Mouse (Mus musculus): ENCODE results near the gene Stk11. TPM values are rescaled to one million over a fixed set of nuclear protein-coding genes. Genes with fewer than 3 reads are reported as not detected.

The Stk11 gene
- polyA plus RNA-seq, 1 experiment = 70.3 TPM

- TF ChIP-seq CTCF (IDR thresholded peaks at IDR 0.05; ENCODE audit: low read depth, low read length) = no peak
- no peak for TF ChIP-seq EP300 (IDR thresholded peaks at IDR 0.05; ENCODE audit: insufficient read depth, low read depth, low read length)
- no peak for TF ChIP-seq POLR2A (IDR thresholded peaks at IDR 0.05; ENCODE audit: insufficient read depth, low read length)
- Histone ChIP-seq H3K27ac (ENCODE audit: insufficient read depth, low read length) (peak overlapping the region; percentile 40), H3K9ac (ENCODE audit: low read depth, poor library complexity, severe bottlenecking) (peak overlapping the region; percentile 31), H3K36me3 (ENCODE audit: control insufficient read depth, insufficient read depth, low read length, poor library complexity, severe bottlenecking) (peaks cover 15% of the 10 kb centered on the region), H3K4me3 (ENCODE audit: low read depth, low read length) (peak overlapping the region; percentile 75), H3K9me3 (replicated peaks; ENCODE audit: control insufficient read depth, insufficient read depth, low read length, poor library complexity, severe bottlenecking) (no peaks in the 10 kb centered on the region), H3K27me3 (ENCODE audit: control insufficient read depth, insufficient read depth, low read length, poor library complexity, severe bottlenecking) (no peaks in the 10 kb centered on the region), H3K4me1 (ENCODE audit: control insufficient read depth, insufficient read depth, low read length) (peaks cover 11% of the 10 kb centered on the region)
Observed at GRCm38 (mm10) chr10:80160455-80161371, 45.1 kb downstream of the Stk11 start.

GRCm38 (mm10) chr10:80161522-80162242, 46.1 kb downstream of the Stk11 start:
- no peaks in the 10 kb centered on the region for H3K9me3 ChIP-seq (replicated peaks; ENCODE audit: control insufficient read depth, insufficient read depth, low read length, poor library complexity, severe bottlenecking)
- H3K36me3 ChIP-seq (ENCODE audit: control insufficient read depth, insufficient read depth, low read length, poor library complexity, severe bottlenecking) = peaks cover 6% of the 10 kb centered on the region
- TF ChIP-seq EP300 (IDR thresholded peaks at IDR 0.05; ENCODE audit: insufficient read depth, low read depth, low read length) (0 out of 2 replicates have a peak, but pooled peaks have one; percentile 20), CTCF (IDR thresholded peaks at IDR 0.05; ENCODE audit: low read depth, low read length) (no peak)
- H3K27ac ChIP-seq (ENCODE audit: insufficient read depth, low read length) = peak overlapping the region; percentile 62
- H3K9ac ChIP-seq (ENCODE audit: low read depth, poor library complexity, severe bottlenecking) = peak overlapping the region; percentile 31
- no peaks in the 10 kb centered on the region for H3K27me3 ChIP-seq (ENCODE audit: control insufficient read depth, insufficient read depth, low read length, poor library complexity, severe bottlenecking)
- no peak overlapping the region for H3K4me3 ChIP-seq (ENCODE audit: low read depth, low read length)
- peaks cover 12% of the 10 kb centered on the region for H3K4me1 ChIP-seq (ENCODE audit: control insufficient read depth, insufficient read depth, low read length)

- Histone ChIP-seq H3K36me3 (ENCODE audit: control insufficient read depth, insufficient read depth, low read length, poor library complexity, severe bottlenecking) (peaks cover under 1% of the 10 kb centered on the region; the same call in 1 of the 2 replicates), H3K27me3 (ENCODE audit: control insufficient read depth, insufficient read depth, low read length, poor library complexity, severe bottlenecking) (no peaks in the 10 kb centered on the region), H3K9me3 (replicated peaks; ENCODE audit: control insufficient read depth, insufficient read depth, low read length, poor library complexity, severe bottlenecking) (no peaks in the 10 kb centered on the region), H3K4me1 (ENCODE audit: control insufficient read depth, insufficient read depth, low read length) (peaks cover 12% of the 10 kb centered on the region), H3K4me3 (ENCODE audit: low read depth, low read length) (no peak overlapping the region), H3K27ac (ENCODE audit: insufficient read depth, low read length) (no peak overlapping the region), H3K9ac (ENCODE audit: low read depth, poor library complexity, severe bottlenecking) (no peak overlapping the region)
- no peak for TF ChIP-seq POLR2A (IDR thresholded peaks at IDR 0.05; ENCODE audit: insufficient read depth, low read length)
- no peak for TF ChIP-seq CTCF (IDR thresholded peaks at IDR 0.05; ENCODE audit: low read depth, low read length)
- no peak for TF ChIP-seq EP300 (IDR thresholded peaks at IDR 0.05; ENCODE audit: insufficient read depth, low read depth, low read length)
Observed at GRCm38 (mm10) chr10:80162243-80162608, 46.6 kb downstream of the Stk11 start.

GRCm38 (mm10) chr10:80162716-80163299, 47.2 kb downstream of the Stk11 start:
- Histone ChIP-seq H3K4me1 (ENCODE audit: control insufficient read depth, insufficient read depth, low read length) (peaks cover 12% of the 10 kb centered on the region), H3K27ac (ENCODE audit: insufficient read depth, low read length) (0 out of 2 replicates have a peak overlapping the region, but pooled peaks have one; percentile 3), H3K36me3 (ENCODE audit: control insufficient read depth, insufficient read depth, low read length, poor library complexity, severe bottlenecking) (no peaks in the 10 kb centered on the region), H3K27me3 (ENCODE audit: control insufficient read depth, insufficient read depth, low read length, poor library complexity, severe bottlenecking) (no peaks in the 10 kb centered on the region), H3K4me3 (ENCODE audit: low read depth, low read length) (no peak overlapping the region), H3K9ac (ENCODE audit: low read depth, poor library complexity, severe bottlenecking) (no peak overlapping the region), H3K9me3 (replicated peaks; ENCODE audit: control insufficient read depth, insufficient read depth, low read length, poor library complexity, severe bottlenecking) (no peaks in the 10 kb centered on the region)
- TF ChIP-seq POLR2A (IDR thresholded peaks at IDR 0.05; ENCODE audit: insufficient read depth, low read length) = no peak
- TF ChIP-seq CTCF (IDR thresholded peaks at IDR 0.05; ENCODE audit: low read depth, low read length) = no peak
- TF ChIP-seq EP300 (IDR thresholded peaks at IDR 0.05; ENCODE audit: insufficient read depth, low read depth, low read length) = no peak

- Histone ChIP-seq H3K4me3 (ENCODE audit: low read depth, low read length) (no peak overlapping the region), H3K9me3 (replicated peaks; ENCODE audit: control insufficient read depth, insufficient read depth, low read length, poor library complexity, severe bottlenecking) (no peaks in the 10 kb centered on the region), H3K4me1 (ENCODE audit: control insufficient read depth, insufficient read depth, low read length) (peaks cover 11% of the 10 kb centered on the region), H3K27ac (ENCODE audit: insufficient read depth, low read length) (peak overlapping the region; percentile 17; the same call in 1 of the 2 replicates), H3K9ac (ENCODE audit: low read depth, poor library complexity, severe bottlenecking) (no peak overlapping the region), H3K36me3 (ENCODE audit: control insufficient read depth, insufficient read depth, low read length, poor library complexity, severe bottlenecking) (no peaks in the 10 kb centered on the region), H3K27me3 (ENCODE audit: control insufficient read depth, insufficient read depth, low read length, poor library complexity, severe bottlenecking) (no peaks in the 10 kb centered on the region)
- no peak for TF ChIP-seq CTCF (IDR thresholded peaks at IDR 0.05; ENCODE audit: low read depth, low read length)
- no peak for TF ChIP-seq EP300 (IDR thresholded peaks at IDR 0.05; ENCODE audit: insufficient read depth, low read depth, low read length)
- no peak for TF ChIP-seq POLR2A (IDR thresholded peaks at IDR 0.05; ENCODE audit: insufficient read depth, low read length)
Observed at GRCm38 (mm10) chr10:80163721-80164120, 48.1 kb downstream of the Stk11 start.
